Mouse (Mus musculus) MN1 (cell line): ENCODE data around the gene Ggta1.

Experiments used
- DNase-seq: peaks from one replicate; pipeline ENCODE4 v3.0.0-alpha.2; 2016; ENCODE audit warnings: low spot score

The Ggta1 gene

GRCm38 (mm10) chr2:35462791-35463281 lies at the start of gene Ggta1:
Gene Ggta1, minus strand, starts transcription at chr2:35463231.
- peak; percentile 55 for DNase-seq

- no peak for DNase-seq
Observed at GRCm38 (mm10) chr2:35512226-35512625, 49.2 kb upstream of the Ggta1 start.

- peak; percentile 26 for DNase-seq
Observed at GRCm38 (mm10) chr2:35510920-35511319, 47.9 kb upstream of the Ggta1 start.

GRCm38 (mm10) chr2:35509888-35510287 lies 46.9 kb upstream of the Ggta1 start:
- no peak for DNase-seq

- DNase-seq, result no peak
Observed at GRCm38 (mm10) chr2:35509343-35509667, 46.3 kb upstream of the Ggta1 start.

- DNase-seq, result no peak
Observed at GRCm38 (mm10) chr2:35508597-35509342, 45.7 kb upstream of the Ggta1 start.

GRCm38 (mm10) chr2:35507191-35507511 lies 44.1 kb upstream of the Ggta1 start:
- DNase-seq, result no peak

GRCm38 (mm10) chr2:35506311-35507190 lies 43.5 kb upstream of the Ggta1 start:
- no peak for DNase-seq

- DNase-seq, result no peak
Observed at GRCm38 (mm10) chr2:35505519-35506286, 42.7 kb upstream of the Ggta1 start.

- no peak for DNase-seq
Observed at GRCm38 (mm10) chr2:35504417-35504776, 41.4 kb upstream of the Ggta1 start.

GRCm38 (mm10) chr2:35503723-35504416 lies 40.8 kb upstream of the Ggta1 start:
- DNase-seq, result peak; percentile 76

- DNase-seq, result no peak
Observed at GRCm38 (mm10) chr2:35503021-35503722, 40.1 kb upstream of the Ggta1 start.

GRCm38 (mm10) chr2:35502561-35502960 lies 39.5 kb upstream of the Ggta1 start:
- DNase-seq, result peak; percentile 53

- DNase-seq, result no peak
Observed at GRCm38 (mm10) chr2:35499474-35499873, 36.4 kb upstream of the Ggta1 start.

GRCm38 (mm10) chr2:35498961-35499360 lies 35.9 kb upstream of the Ggta1 start:
- no peak for DNase-seq

GRCm38 (mm10) chr2:35497662-35498196 lies 34.7 kb upstream of the Ggta1 start:
- DNase-seq, result no peak

- DNase-seq, result no peak
Observed at GRCm38 (mm10) chr2:35496279-35497013, 33.4 kb upstream of the Ggta1 start.

- no peak for DNase-seq
Observed at GRCm38 (mm10) chr2:35495486-35496278, 32.7 kb upstream of the Ggta1 start.

- no peak for DNase-seq
Observed at GRCm38 (mm10) chr2:35493566-35493965, 30.5 kb upstream of the Ggta1 start.
